Mouse (Mus musculus) myocyte (in vitro differentiated cells): ENCODE data around the gene Apmap. TPM values are rescaled to one million over a fixed set of nuclear protein-coding genes. Genes with fewer than 3 reads are reported as not detected.

ENCODE experiments used
- H3K27me3 ChIP-seq: one replicate; pipeline ENCODE4 v1.6.1; 2011; ENCODE audit not compliant: control insufficient read depth, insufficient read depth, insufficient read length
- H3K36me3 ChIP-seq: one replicate; pipeline ENCODE4 v1.6.1; 2011; ENCODE audit not compliant: control insufficient read depth, insufficient read depth
- H3K4me2 ChIP-seq: one replicate; pipeline ENCODE4 v1.6.1; 2011; ENCODE audit warnings: low read depth, control low read depth
- H3K4me3 ChIP-seq: one replicate; pipeline ENCODE4 v1.5.1; 2011; ENCODE audit warnings: mild to moderate bottlenecking, control low read depth, moderate library complexity
- H3K79me2 ChIP-seq: one replicate; pipeline ENCODE4 v1.6.1; 2011; ENCODE audit not compliant: control insufficient read depth, insufficient read depth
- H3ac ChIP-seq: one replicate; pipeline ENCODE4 v1.6.1; 2011; ENCODE audit not compliant: control insufficient read depth, insufficient read length
- CEBPB ChIP-seq: IDR thresholded peaks from 2 replicates; pipeline ENCODE4 v1.6.1; 2011; ENCODE audit warnings: mild to moderate bottlenecking, moderate library complexity; ENCODE audit not compliant: poor library complexity, insufficient read depth, severe bottlenecking
- E2F4 ChIP-seq: IDR thresholded peaks from one replicate; pipeline ENCODE4 v1.6.1; 2011; ENCODE audit warnings: mild to moderate bottlenecking, control low read depth, moderate library complexity; ENCODE audit not compliant: insufficient read depth
- MAX ChIP-seq: IDR thresholded peaks from one replicate; pipeline ENCODE4 v1.6.1; 2011; ENCODE audit warnings: low read depth, mild to moderate bottlenecking, control low read depth
- MYOD1 ChIP-seq, 3 experiments: IDR thresholded peaks; one replicate each; pipeline ENCODE4 v1.6.1; 2011; ENCODE audit warnings: control low read depth in 2 of 3, low read depth in 2 of 3, mild to moderate bottlenecking in 2 of 3, moderate library complexity in 1 of 3; ENCODE audit not compliant: insufficient read length in 2 of 3, control insufficient read depth in 1 of 3
- MYOG ChIP-seq, 3 experiments: IDR thresholded peaks; one replicate each; pipeline ENCODE4 v1.6.1; 2011; ENCODE audit warnings: control low read depth in 2 of 3, low read depth in 2 of 3, mild to moderate bottlenecking in 2 of 3; ENCODE audit not compliant: insufficient read length in 2 of 3, control insufficient read depth in 1 of 3, insufficient read depth in 1 of 3
- POLR2A ChIP-seq: IDR thresholded peaks from one replicate; pipeline ENCODE4 v1.6.1; 2011; ENCODE audit warnings: low read depth, mild to moderate bottlenecking, control low read depth, moderate library complexity; ENCODE audit not compliant: insufficient read length
- POLR2AphosphoS2 ChIP-seq: IDR thresholded peaks from one replicate; pipeline ENCODE4 v1.6.1; 2011; ENCODE audit warnings: low read depth, control low read depth; ENCODE audit not compliant: insufficient read length
- REST ChIP-seq: IDR thresholded peaks from one replicate; pipeline ENCODE4 v1.6.1; 2011; ENCODE audit warnings: mild to moderate bottlenecking, control low read depth, moderate library complexity; ENCODE audit not compliant: insufficient read depth, insufficient read length
- SRF ChIP-seq: IDR thresholded peaks from one replicate; pipeline ENCODE4 v1.6.1; 2011; ENCODE audit warnings: low read depth; ENCODE audit not compliant: control insufficient read depth, insufficient read length
- TCF12 ChIP-seq: IDR thresholded peaks from one replicate; pipeline ENCODE4 v1.6.1; 2011; ENCODE audit warnings: mild to moderate bottlenecking, control low read depth; ENCODE audit not compliant: poor library complexity, insufficient read depth, severe bottlenecking
- TCF3 ChIP-seq: IDR thresholded peaks from one replicate; pipeline ENCODE4 v1.6.1; 2011; ENCODE audit warnings: low read depth, control low read depth; ENCODE audit not compliant: insufficient read length
- USF1 ChIP-seq: IDR thresholded peaks from one replicate; pipeline ENCODE4 v1.6.1; 2011; ENCODE audit warnings: low read depth, mild to moderate bottlenecking, control low read depth, moderate library complexity
- polyA plus RNA-seq: library from polyadenylated mRNA; unstranded; fragments of >200 nt; fragmentation: generic; extraction: Trizol; gene quantifications from one replicate; pipeline ENCODE4 v1.2.1, GENCODE M21; 2012; ENCODE audit warnings: missing spikeins

Apmap gene
- polyA plus RNA-seq, 1 experiment: 31.4 TPM

DNA sequence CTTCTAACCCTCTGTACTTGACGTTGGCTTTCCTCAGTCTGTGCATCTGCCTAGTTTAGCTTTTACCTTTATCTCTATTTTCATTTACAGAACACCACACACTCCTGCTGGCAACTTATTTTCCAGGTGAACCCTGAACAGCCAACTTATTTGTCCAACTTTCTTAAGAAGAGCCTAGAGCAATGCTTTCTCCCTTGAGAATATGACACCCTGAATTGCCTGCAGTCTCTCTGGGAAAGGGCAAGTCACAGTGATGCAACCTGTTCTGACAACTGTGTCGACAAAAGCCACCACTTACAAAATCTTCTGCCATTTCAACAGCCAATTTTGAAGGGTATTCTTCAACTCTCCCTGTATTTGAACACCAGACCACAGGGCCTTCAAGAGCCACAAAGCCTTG, 3.6 kb downstream of the Apmap start:
- TF ChIP-seq MYOG (IDR thresholded peaks at IDR 0.05; ENCODE audit: control insufficient read depth in 1 of 3, insufficient read depth in 1 of 3, insufficient read length in 2 of 3, low read depth in 2 of 3) (no peak), E2F4 (no peak), SRF (no peak), TCF3 (no peak)
- Histone ChIP-seq H3K79me2 (peaks cover 21% of the 10 kb centered on the region), H3K4me3 (no peak overlapping the region), H3K4me2 (no peak overlapping the region), H3K27me3 (no peaks in the 10 kb centered on the region), H3ac (no peak overlapping the region), H3K36me3 (peaks cover 4% of the 10 kb centered on the region)

DNA sequence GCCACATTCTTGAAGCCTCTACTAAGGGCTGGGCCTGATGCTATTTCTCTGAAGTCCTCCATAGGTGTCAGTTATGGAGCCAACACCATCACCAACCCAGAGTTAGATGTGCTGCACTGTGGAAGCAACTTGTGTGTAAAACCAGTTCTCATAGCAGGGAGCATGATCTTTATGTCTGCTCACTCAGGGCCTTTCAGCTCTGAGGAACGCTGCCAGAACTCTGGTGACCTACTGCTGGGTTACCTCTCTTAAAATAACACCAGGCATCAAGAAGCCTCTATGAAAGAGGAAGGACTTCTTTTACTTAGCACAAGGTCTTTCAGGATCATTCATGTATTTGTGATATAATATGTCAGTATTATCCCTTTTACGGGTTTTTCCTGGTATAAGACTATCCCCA, 6.2 kb downstream of the Apmap start:
- H3K36me3 ChIP-seq: peaks cover 6% of the 10 kb centered on the region
- no peak for TF ChIP-seq SRF
- no peak for TF ChIP-seq E2F4
- TF ChIP-seq REST: no peak
- no peak for TF ChIP-seq MAX
- TF ChIP-seq TCF12: no peak
- no peak for TF ChIP-seq CEBPB
- TF ChIP-seq POLR2AphosphoS2: no peak
- H3K27me3 ChIP-seq: no peaks in the 10 kb centered on the region
- no peak overlapping the region for H3K4me2 ChIP-seq
- H3K79me2 ChIP-seq: peaks cover 13% of the 10 kb centered on the region
- H3K4me3 ChIP-seq: no peak overlapping the region
- H3ac ChIP-seq: no peak overlapping the region

DNA sequence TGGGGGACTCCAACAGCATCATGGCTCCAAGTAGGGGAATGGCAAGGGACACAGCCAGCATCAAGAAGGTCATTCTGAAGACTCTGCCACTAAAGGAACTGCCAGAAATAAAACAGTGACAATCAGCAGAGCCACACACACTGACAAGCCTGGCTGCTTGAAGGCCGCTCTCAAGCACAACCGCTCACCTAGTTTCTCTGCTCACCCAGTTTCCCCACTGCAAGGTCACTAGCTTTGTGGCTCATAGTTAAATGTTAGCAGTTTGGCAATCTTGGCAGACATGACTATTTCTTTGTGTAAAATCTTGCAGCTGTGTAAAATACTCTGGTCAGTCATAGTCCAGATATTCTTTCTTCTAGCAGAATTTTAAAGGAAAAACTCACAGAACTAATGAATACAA, 8.1 kb downstream of the Apmap start:
- no peak for TF ChIP-seq CEBPB
- no peak for TF ChIP-seq MAX
- no peak for TF ChIP-seq MYOG (IDR thresholded peaks at IDR 0.05; ENCODE audit: control insufficient read depth in 1 of 3, insufficient read depth in 1 of 3, insufficient read length in 2 of 3, low read depth in 2 of 3)
- TF ChIP-seq SRF: no peak
- TF ChIP-seq MYOD1 (IDR thresholded peaks at IDR 0.05; ENCODE audit: control insufficient read depth in 1 of 3, insufficient read length in 2 of 3, low read depth in 2 of 3): no peak
- no peak for TF ChIP-seq TCF12
- TF ChIP-seq REST: no peak
- Histone ChIP-seq H3K27me3 (no peaks in the 10 kb centered on the region), H3K36me3 (peaks cover 13% of the 10 kb centered on the region), H3K4me2 (no peak overlapping the region), H3K79me2 (no peaks in the 10 kb centered on the region), H3ac (no peak overlapping the region), H3K4me3 (no peak overlapping the region)

DNA sequence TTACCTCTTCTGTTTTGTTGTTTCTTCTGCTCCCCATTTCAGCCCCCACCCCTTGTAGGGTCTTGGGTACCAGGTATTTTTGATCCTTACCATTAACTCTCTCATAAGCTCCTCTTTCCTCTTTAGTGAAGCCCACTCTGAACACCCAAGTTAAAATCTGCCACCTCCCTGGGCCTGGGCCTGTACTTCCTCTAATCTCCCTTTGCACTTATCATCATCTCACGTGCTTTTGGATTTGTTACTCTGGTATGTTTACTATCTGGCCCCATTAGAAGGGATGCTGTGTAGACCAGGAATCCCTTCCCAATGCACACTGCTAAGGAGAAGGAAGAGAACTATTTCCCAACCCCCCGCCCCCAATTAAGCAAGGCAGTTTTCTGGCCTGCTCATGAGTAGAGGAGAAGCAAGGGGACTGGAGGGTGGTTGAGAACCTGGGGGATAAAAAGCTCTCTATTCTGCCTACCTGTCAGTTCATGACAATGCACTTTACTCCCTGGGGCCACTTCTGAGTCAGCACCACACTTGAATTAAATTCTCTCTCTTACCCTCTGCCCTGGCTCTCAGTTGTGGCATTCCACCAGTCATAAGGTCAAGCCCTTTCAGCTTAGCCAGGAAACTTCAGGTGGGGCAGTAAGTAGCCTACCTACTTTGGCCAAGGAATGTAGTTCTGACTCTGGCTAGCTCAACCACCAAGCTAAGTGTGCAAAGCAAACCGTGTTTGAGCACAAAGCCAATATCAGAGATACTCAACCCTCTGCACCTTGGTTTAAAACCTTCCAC, 12.8 kb downstream of the Apmap start:
- H3K4me2 ChIP-seq: no peak overlapping the region
- TF ChIP-seq TCF3 (no peak), USF1 (no peak), E2F4 (no peak), MYOD1 (IDR thresholded peaks at IDR 0.05; ENCODE audit: control insufficient read depth in 1 of 3, insufficient read length in 2 of 3, low read depth in 2 of 3) (no peak), SRF (no peak), TCF12 (no peak), POLR2A (no peak), REST (no peak), POLR2AphosphoS2 (no peak), MAX (no peak), CEBPB (no peak), MYOG (IDR thresholded peaks at IDR 0.05; ENCODE audit: control insufficient read depth in 1 of 3, insufficient read depth in 1 of 3, insufficient read length in 2 of 3, low read depth in 2 of 3) (no peak)
- no peaks in the 10 kb centered on the region for H3K27me3 ChIP-seq
- H3K79me2 ChIP-seq: no peaks in the 10 kb centered on the region
- H3ac ChIP-seq: no peak overlapping the region
- H3K36me3 ChIP-seq: peaks cover 13% of the 10 kb centered on the region
- H3K4me3 ChIP-seq: no peak overlapping the region

- Histone ChIP-seq H3K4me2 (no peak overlapping the region), H3K79me2 (no peaks in the 10 kb centered on the region), H3K4me3 (no peak overlapping the region), H3K36me3 (peaks cover 31% of the 10 kb centered on the region), H3K27me3 (no peaks in the 10 kb centered on the region), H3ac (no peak overlapping the region)
- TF ChIP-seq TCF12 (no peak), SRF (no peak), CEBPB (no peak), POLR2A (no peak), TCF3 (no peak), MAX (no peak), REST (no peak), POLR2AphosphoS2 (no peak), MYOG (IDR thresholded peaks at IDR 0.05; ENCODE audit: control insufficient read depth in 1 of 3, insufficient read depth in 1 of 3, insufficient read length in 2 of 3, low read depth in 2 of 3) (no peak), MYOD1 (IDR thresholded peaks at IDR 0.05; ENCODE audit: control insufficient read depth in 1 of 3, insufficient read length in 2 of 3, low read depth in 2 of 3) (no peak), E2F4 (no peak), USF1 (no peak)
Measured at GRCm38 (mm10) chr2:150589076-150589475, 19.3 kb downstream of the Apmap start.
